Mouse (Mus musculus): Measurements from ENCODE around the gene Brix1. TPM values are rescaled to one million over a fixed set of nuclear protein-coding genes. Genes with fewer than 3 reads are reported as not detected.
"Not testable (repeated sequence)": the region's sequence is repeated elsewhere in the genome, so short reads cannot be mapped to it uniquely, and the experiment has no call there.

Brix1 gene
- 10 to 100 TPM; 16.5 to 16.7 TPM for total RNA-seq (2021)
- long read RNA-seq, experiment 1, transcript Brix1-201 (10 exons, 2,664 nt) = major isoform, 39 of 43 reads
- long read RNA-seq, experiment 1, partial matches to known transcripts = 1 of 43 reads
- long read RNA-seq, experiment 1, other reads (novel, unspliced or antisense) = 3 of 43 reads
- long read RNA-seq, experiment 2, transcript Brix1-201 (10 exons, 2,664 nt) = major isoform, 49 of 50 reads
- long read RNA-seq, experiment 2, partial matches to known transcripts = 0 of 50 reads
- long read RNA-seq, experiment 2, other reads (novel, unspliced or antisense) = 1 of 50 reads

DNA sequence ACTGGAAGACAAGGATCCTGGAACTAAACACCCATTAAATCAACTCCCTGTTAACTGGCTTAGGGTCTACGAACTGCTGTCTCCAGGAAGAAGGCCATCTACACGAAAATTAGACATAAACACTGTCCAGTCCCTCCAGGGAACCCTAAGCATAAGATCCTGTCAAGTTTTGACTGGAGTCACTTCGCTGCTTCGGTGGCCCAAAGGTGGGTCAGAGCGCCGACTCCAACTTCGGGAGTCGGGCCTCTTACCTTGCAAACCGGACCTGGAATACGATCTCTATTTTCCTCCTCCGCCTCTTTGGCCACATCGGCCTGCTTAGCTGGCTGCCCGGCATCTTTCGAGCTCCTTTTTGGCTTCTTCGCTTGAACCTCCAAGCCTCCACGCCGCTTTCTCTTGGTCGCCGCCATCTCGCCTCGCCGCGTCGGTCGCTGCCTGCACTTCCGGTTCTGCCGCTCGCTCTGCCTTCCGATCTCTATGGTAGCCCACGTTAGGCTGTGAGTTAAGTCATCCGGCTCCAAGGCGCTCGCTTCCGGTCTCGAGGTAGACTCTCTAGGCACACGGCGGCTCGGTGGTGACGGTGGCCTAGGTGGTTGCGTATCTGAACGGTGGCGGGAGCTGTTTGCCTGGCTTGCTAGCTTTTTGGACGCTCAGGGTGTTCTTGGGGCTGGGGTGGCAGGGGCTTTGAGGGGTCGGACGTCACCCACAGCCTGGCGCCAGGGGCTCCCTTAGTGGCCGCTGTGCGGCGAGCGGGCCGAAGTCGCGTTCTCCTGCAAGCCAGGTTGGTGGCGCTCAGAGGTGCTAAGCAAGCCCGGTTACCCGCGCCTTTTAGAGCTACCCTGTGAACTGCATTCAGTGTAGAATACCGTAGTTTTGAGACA lies at the start of gene Brix1, which contains the start of gene Rad1:
TSS of gene Brix1 (minus strand) at position 464 of the 881 bp plus-strand sequence.
TSS of gene Rad1 (plus strand) at position 535 of the 881 bp plus-strand sequence.
- no peak for TF ChIP-seq CTCF (IDR thresholded peaks at IDR 0.05)
- intact Hi-C loops (cut with DNase I) = loop anchor here (2.0 to 10.0 kb wide), 4 partner anchors 15 to 909 kb away; partner anchors contain the start of genes Dnajc21, Rai14 and Tars
- H3K4me3 ChIP-seq = peak within 1 kb of the TSS; percentile 80
- peak within 1 kb of the TSS; percentile 95 for H3K27ac ChIP-seq
- peak; percentile 96 for DNase-seq

DNA sequence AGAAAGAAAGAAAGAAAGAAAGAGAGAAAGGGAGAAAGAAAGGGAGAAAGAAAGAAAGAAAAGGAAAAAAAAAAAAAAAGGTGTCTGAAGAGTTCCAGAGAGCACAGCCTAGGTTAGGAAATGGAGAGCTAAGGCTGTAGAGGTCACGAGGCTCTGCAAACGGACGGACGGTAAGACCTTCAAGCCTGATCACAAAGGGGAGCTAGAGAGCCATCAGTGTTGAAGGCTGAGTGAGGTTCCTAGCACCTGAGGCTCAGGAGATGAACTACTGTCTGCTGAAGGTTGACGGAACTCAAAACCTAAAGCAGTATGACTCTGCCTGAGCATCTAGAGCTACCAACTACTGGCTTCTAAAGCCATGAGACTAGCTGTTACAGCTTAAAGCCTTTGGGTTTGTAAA lies 48.8 kb upstream of the Brix1 start:
- intact Hi-C loops (cut with DNase I) = no loop called here

DNA sequence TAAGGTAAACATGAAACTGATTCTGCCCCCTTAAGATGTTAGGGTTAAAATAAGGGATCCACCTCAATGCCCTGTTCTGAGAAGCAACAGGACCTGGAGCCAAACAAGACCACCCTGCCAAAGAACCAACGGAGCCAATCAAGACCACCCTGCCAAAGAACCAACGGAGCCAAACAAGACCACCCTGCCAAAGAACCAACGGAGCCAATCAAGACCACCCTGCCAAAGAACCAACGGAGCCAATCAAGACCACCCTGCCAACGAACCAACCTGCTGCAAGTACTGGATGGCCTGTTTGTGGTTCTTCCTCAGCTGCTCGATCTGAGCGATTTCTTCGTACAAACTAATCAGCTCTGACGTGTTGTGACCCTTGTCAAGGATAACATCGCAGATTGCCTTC lies 47.6 kb upstream of the Brix1 start:
- H3K4me3 ChIP-seq; DNase-seq; intact Hi-C loops (cut with DNase I); H3K27ac ChIP-seq: not testable (repeated sequence)

More for the DNA sequence above, 48.8 kb upstream of the Brix1 start:
- H3K27ac ChIP-seq = no peak overlapping the region
- no peak for DNase-seq
- no peak overlapping the region for H3K4me3 ChIP-seq
- TF ChIP-seq CTCF (IDR thresholded peaks at IDR 0.05) = peak; percentile 12; the same call in 1 of the 2 replicates

DNA sequence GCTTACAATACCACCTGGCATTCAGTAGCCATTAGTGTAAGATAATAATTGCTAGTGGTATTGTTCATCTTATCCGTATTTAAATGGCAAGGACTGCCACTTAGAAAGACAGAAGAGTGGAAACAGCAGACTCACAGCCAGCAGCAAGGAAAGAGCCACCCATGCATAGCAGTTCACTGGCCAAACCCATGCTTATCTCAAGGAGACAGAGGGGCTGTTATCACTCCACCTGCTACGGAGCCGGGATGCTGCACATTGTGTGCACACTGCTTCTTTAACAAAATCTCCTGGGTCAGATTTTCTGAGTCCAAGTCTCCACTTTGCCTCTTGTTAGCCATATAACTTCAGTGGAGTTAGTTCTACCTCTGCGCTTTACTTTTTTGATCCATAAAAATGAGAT lies 45.6 kb upstream of the Brix1 start:
- intact Hi-C loops (cut with DNase I) = no loop called here

GRCm38 (mm10) chr15:10525896-10526295 lies 40.1 kb upstream of the Brix1 start:
- Histone ChIP-seq H3K27ac (no peak overlapping the region), H3K4me3 (no peak overlapping the region)
- no peak for DNase-seq
- intact Hi-C loops (cut with DNase I) = no loop called here
- no peak for TF ChIP-seq CTCF (IDR thresholded peaks at IDR 0.05)

More for the DNA sequence above, 45.6 kb upstream of the Brix1 start:
- no peak for TF ChIP-seq CTCF (IDR thresholded peaks at IDR 0.05)
- Histone ChIP-seq H3K27ac (no peak overlapping the region), H3K4me3 (no peak overlapping the region)
- no peak for DNase-seq

DNA sequence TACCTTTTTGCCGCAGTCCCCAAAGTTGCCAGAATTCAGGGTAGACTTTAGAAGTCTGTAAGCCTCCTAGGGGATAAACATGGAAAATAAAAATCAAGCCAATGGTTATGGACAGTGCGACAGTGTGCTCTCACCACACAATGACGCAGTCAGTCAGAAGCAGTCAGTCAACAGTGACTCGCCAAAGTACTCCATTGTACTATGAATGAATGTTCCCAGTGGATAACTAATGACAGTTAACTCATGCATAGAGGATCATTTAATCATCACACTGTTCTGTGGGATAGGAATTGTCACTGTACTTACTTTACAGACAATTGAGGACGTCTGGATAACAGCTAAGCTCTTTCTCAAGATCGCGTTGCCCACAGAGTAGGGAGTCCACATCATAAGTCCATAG lies 29.4 kb upstream of the Brix1 start:
- TF ChIP-seq CTCF (IDR thresholded peaks at IDR 0.05) = no peak
- H3K27ac ChIP-seq = no peak overlapping the region
- H3K4me3 ChIP-seq = no peak overlapping the region
- DNase-seq = no peak
- intact Hi-C loops (cut with DNase I) = no loop called here

- intact Hi-C loops (cut with DNase I) = loop anchor here (10.0 kb wide), 1 partner anchor 399 kb away; no protein-coding TSS in a partner anchor
- no peak for TF ChIP-seq CTCF (IDR thresholded peaks at IDR 0.05)
- peak; percentile 63 for DNase-seq
- H3K27ac ChIP-seq = no peak overlapping the region
- peak overlapping the region; percentile 21 for H3K4me3 ChIP-seq
Observed at GRCm38 (mm10) chr15:10506099-10506498, 20.4 kb upstream of the Brix1 start.

DNA sequence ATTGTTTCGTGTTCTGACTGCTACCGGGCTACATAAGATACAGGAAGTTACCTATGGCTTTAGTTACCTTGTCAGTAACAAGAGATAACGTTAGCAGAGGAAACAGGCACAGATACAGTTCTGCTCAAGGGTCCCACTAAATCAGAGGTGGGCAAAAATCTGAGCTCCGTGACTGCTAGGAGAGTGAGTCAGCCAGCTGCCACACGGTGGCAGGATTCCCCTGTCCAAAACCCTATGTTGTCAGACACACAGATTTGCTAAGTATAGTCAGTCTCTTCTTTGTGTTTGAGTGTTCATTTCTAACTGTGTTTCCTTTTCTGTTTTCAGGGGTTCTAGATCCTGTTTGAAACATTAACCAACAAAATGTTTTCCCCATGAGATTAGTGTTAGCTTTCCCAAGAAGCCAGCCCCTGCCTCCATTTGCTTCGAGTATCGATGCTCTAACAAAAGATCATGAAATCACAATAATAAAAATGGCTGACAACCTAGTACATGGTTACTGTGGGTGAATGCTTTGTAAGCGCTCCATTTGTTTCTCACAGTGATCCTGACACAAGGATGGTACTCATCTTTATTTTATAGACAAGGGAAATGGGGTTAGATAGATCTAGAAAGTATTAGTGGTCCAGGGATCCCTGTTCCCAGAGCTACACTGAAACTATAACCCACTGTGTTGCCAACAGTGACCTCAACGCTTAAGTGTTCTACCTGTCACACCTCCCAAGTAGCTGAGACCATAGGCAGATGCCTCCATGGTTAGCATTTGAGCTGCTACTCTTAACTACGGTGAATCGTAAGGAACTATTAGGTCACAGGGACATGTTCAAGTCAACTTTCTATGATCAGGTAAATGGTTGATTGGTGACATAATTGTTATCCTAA lies 15.3 kb upstream of the Brix1 start:
- intact Hi-C loops (cut with DNase I) = loop anchor here (2.0 to 10.0 kb wide), 2 partner anchors 372 to 404 kb away; no protein-coding TSS in a partner anchor
- TF ChIP-seq CTCF (IDR thresholded peaks at IDR 0.05) = peak; percentile 79
- H3K27ac ChIP-seq = no peak overlapping the region
- peak; percentile 54 for DNase-seq
- H3K4me3 ChIP-seq = no peak overlapping the region

- no peak for TF ChIP-seq CTCF (IDR thresholded peaks at IDR 0.05)
- intact Hi-C loops (cut with DNase I) = loop anchor here (2.0 to 10.0 kb wide), 2 partner anchors 373 to 405 kb away; no protein-coding TSS in a partner anchor
- DNase-seq = no peak
Observed at GRCm38 (mm10) chr15:10500035-10500434, 14.3 kb upstream of the Brix1 start.

GRCm38 (mm10) chr15:10499593-10499992 lies 13.8 kb upstream of the Brix1 start:
- no peak for TF ChIP-seq CTCF (IDR thresholded peaks at IDR 0.05)
- no peak overlapping the region for H3K4me3 ChIP-seq
- DNase-seq = no peak
- H3K27ac ChIP-seq = no peak overlapping the region
- intact Hi-C loops (cut with DNase I) = no loop called here

More at GRCm38 (mm10) chr15:10500035-10500434, 14.3 kb upstream of the Brix1 start:
- H3K27ac ChIP-seq = no peak overlapping the region
- no peak overlapping the region for H3K4me3 ChIP-seq

- H3K4me3 ChIP-seq; intact Hi-C loops (cut with DNase I); DNase-seq; H3K27ac ChIP-seq: not testable (repeated sequence)
Observed at GRCm38 (mm10) chr15:10496696-10497095, 10.9 kb upstream of the Brix1 start.

DNA sequence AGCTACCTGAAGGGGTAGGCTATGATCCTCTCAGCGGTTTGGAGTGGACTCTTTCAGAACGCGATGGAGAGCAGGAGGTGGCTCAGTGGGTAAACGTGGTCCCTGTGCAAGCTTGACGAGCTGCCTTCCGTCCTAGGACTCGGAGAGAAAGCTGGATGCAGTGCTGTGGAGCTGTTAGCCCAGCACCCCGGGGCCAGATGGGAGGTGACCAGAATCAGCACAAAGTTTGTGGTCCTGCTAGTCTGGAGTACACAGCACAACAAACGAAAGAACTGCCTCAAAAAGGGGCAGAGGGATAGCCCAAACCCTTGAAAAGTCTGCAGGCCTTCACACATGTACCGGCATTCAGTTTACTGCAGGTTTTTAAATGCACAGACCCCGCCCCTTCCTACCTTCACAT lies 10.2 kb upstream of the Brix1 start:
- TF ChIP-seq CTCF (IDR thresholded peaks at IDR 0.05) = no peak
- H3K4me3 ChIP-seq = no peak overlapping the region
- intact Hi-C loops (cut with DNase I) = no loop called here
- no peak overlapping the region for H3K27ac ChIP-seq
- no peak for DNase-seq
